10 mouse cellular contexts compared by ENCODE assay signal in the genomic region with DNA sequence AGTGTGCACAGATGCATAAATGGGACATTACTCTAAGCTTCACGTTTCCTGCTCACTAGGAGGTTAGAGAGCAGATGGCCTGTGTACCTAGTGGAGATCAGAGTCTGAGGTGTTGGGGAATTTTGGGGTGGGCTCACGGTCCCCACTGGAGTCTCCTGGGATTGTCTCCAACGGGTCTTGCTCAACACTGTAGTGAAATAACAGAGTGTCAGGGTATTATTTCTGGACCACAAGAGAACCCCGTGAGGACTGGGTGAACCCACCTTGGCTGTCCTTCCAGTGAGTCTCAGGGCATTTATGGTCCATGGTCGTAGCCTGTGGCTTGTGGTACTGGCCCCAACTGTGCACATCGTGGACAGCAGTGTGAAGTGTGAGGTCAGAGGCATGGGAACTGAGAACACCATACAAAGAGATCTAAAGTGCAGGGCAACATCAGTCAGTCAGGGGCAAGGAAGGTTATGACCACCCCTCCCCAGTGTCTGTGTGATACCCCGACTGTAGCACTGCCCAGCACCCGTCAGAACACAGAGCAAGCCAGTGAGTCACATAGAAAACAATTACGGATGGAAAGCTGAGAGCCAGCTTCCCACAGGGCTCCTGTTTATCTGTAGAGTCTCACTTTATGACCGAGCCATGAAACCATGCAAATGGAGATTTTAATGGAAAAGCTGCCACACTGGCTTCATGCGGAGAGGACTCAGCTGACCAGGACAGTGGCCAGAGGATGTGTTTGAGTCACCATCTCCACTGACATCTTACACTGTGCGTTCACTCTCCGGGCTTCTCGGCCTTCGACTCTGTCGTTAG.
DNase-seq lines count a peak whose midpoint lies in the region; ATAC-seq and TF ChIP-seq lines count a peak whose summit lies in the region.
"Had no signal": no experiment of that assay in that cellular context is flagged by ENCODE, and none has a peak within 500 bp of the region (broad histone marks: within the 10 kb centered on the region; RNA-seq: fewer than 3 reads in every experiment).

No protein-coding gene starts in this region.

- TF ChIP-seq EP300 in stomach, postnatal 0 days (optimal IDR thresholded peaks at IDR 0.05), result no peak

- peak overlapping the region; percentile 88 for H3K27ac ChIP-seq in heart, embryonic 13.5 days (replicated peaks)
- H3K27ac ChIP-seq in heart, embryonic 12.5 days (ENCODE audit: poor library complexity, severe bottlenecking), result no peak overlapping the region
- H3K27ac ChIP-seq in midbrain, postnatal 0 days (ENCODE audit: low read depth, low read length), result no peak overlapping the region
- H3K27ac ChIP-seq in midbrain, embryonic 14.5 days (replicated peaks; ENCODE audit: low read depth, low read length), result no peak overlapping the region
- peak overlapping the region; percentile 85; the same call in 1 of the 2 replicates for H3K27ac ChIP-seq in stomach, postnatal 0 days (replicated peaks)

- DNase-seq in midbrain, postnatal 0 days (ENCODE audit: low spot score), result peak; percentile 34
- DNase-seq in midbrain, embryonic 14.5 days, result no peak
- peak; percentile 33 for DNase-seq in heart, postnatal 25 days (ENCODE audit: low spot score)
- no peak for DNase-seq in stomach, postnatal 0 days (ENCODE audit: low spot score)
- DNase-seq in urinary bladder, postnatal 36 days (ENCODE audit: low spot score in 2 of 2), result no peak
- DNase-seq: kidney, adult 9 months; left cerebral cortex, postnatal 4 days had no signal

- H3K4me3 ChIP-seq in heart, embryonic 13.5 days, result no peak overlapping the region
- H3K4me3 ChIP-seq in heart, embryonic 12.5 days, result no peak overlapping the region
- no peak overlapping the region for H3K4me3 ChIP-seq in midbrain, postnatal 0 days (ENCODE audit: low read depth, low read length)
- no peak overlapping the region for H3K4me3 ChIP-seq in midbrain, embryonic 14.5 days (replicated peaks; ENCODE audit: low read depth, low read length)
- no peak overlapping the region for H3K4me3 ChIP-seq in stomach, postnatal 0 days (ENCODE audit: low read depth, low read length)

- no peaks in the 10 kb centered on the region for H3K36me3 ChIP-seq in heart, embryonic 13.5 days
- H3K36me3 ChIP-seq in heart, embryonic 12.5 days, result no peaks in the 10 kb centered on the region
- H3K36me3 ChIP-seq in midbrain, postnatal 0 days (ENCODE audit: insufficient read depth, low read length), result no peaks in the 10 kb centered on the region
- no peaks in the 10 kb centered on the region for H3K36me3 ChIP-seq in midbrain, embryonic 14.5 days (ENCODE audit: control insufficient read depth, insufficient read depth, low read length)
- no peaks in the 10 kb centered on the region for H3K36me3 ChIP-seq in stomach, postnatal 0 days (ENCODE audit: control insufficient read depth, insufficient read depth, low read length)

- H3K4me1 ChIP-seq in heart, embryonic 13.5 days, result peaks cover 47% of the 10 kb centered on the region
- H3K4me1 ChIP-seq in heart, embryonic 12.5 days (replicated peaks), result peaks cover 36% of the 10 kb centered on the region
- no peaks in the 10 kb centered on the region; the same call in 1 of the 2 replicates for H3K4me1 ChIP-seq in midbrain, postnatal 0 days (ENCODE audit: insufficient read depth, low read length)
- H3K4me1 ChIP-seq in midbrain, embryonic 14.5 days (ENCODE audit: control insufficient read depth, insufficient read depth, low read length), result no peaks in the 10 kb centered on the region
- H3K4me1 ChIP-seq in stomach, postnatal 0 days (replicated peaks; ENCODE audit: control insufficient read depth, insufficient read depth), result peaks cover 7% of the 10 kb centered on the region

- H3K9me3 ChIP-seq in heart, embryonic 13.5 days, result no peaks in the 10 kb centered on the region
- H3K9me3 ChIP-seq in heart, embryonic 12.5 days (replicated peaks), result no peaks in the 10 kb centered on the region
- no peaks in the 10 kb centered on the region for H3K9me3 ChIP-seq in midbrain, postnatal 0 days (ENCODE audit: low read length)
- no peaks in the 10 kb centered on the region for H3K9me3 ChIP-seq in midbrain, embryonic 14.5 days (ENCODE audit: control insufficient read depth, low read length)
- no peaks in the 10 kb centered on the region for H3K9me3 ChIP-seq in stomach, postnatal 0 days (ENCODE audit: control insufficient read depth, low read length)

- no peak overlapping the region for H3K9ac ChIP-seq in heart, embryonic 13.5 days
- no peak overlapping the region for H3K9ac ChIP-seq in heart, embryonic 12.5 days
- H3K9ac ChIP-seq in midbrain, postnatal 0 days (replicated peaks; ENCODE audit: low read length, poor library complexity, severe bottlenecking), result no peak overlapping the region
- H3K9ac ChIP-seq in midbrain, embryonic 14.5 days (replicated peaks; ENCODE audit: low read length), result no peak overlapping the region
- no peak overlapping the region for H3K9ac ChIP-seq in stomach, postnatal 0 days (ENCODE audit: low read length)

- H3K27me3 ChIP-seq in heart, embryonic 13.5 days (replicated peaks), result no peaks in the 10 kb centered on the region
- H3K27me3 ChIP-seq in heart, embryonic 12.5 days (replicated peaks), result peaks cover 6% of the 10 kb centered on the region; the same call in 1 of the 2 replicates
- no peaks in the 10 kb centered on the region for H3K27me3 ChIP-seq in midbrain, postnatal 0 days (ENCODE audit: insufficient read depth, low read length)
- H3K27me3 ChIP-seq in midbrain, embryonic 14.5 days (ENCODE audit: control insufficient read depth, insufficient read depth, low read length), result no peaks in the 10 kb centered on the region
- no peaks in the 10 kb centered on the region for H3K27me3 ChIP-seq in stomach, postnatal 0 days (ENCODE audit: control insufficient read depth, insufficient read depth, low read length)

- intact Hi-C loops in heart, postnatal 25 days (cut with DNase I), result loop anchor here (2.0 to 5.0 kb wide), 4 partner anchors 17 to 99 kb away; partner anchors contain the start of gene Pmepa1

- ATAC-seq in heart, embryonic 13.5 days (ENCODE audit: extremely low read depth, insufficient number of reproducible peaks, low FRiP score, low TSS enrichment), result no peak
- no peak for ATAC-seq in heart, embryonic 12.5 days (ENCODE audit: insufficient number of reproducible peaks, low FRiP score)
- ATAC-seq in midbrain, postnatal 0 days (ENCODE audit: low FRiP score), result no peak
- ATAC-seq in midbrain, embryonic 14.5 days (ENCODE audit: low FRiP score, low TSS enrichment), result no peak
- no peak; the same call in 1 of the 2 replicates for ATAC-seq in stomach, postnatal 0 days (ENCODE audit: low FRiP score, low TSS enrichment)
- no peak for ATAC-seq in CD4-positive, CD25-positive, alpha-beta regulatory T cell, adult 4 months

- no peak for TF ChIP-seq CTCF in midbrain, postnatal 0 days (IDR thresholded peaks at IDR 0.05)
- no peak for TF ChIP-seq CTCF in stomach, postnatal 0 days (IDR thresholded peaks at IDR 0.05; ENCODE audit: low read depth)

- H3K4me2 ChIP-seq in heart, embryonic 13.5 days, result no peak overlapping the region
- no peak overlapping the region for H3K4me2 ChIP-seq in heart, embryonic 12.5 days
- H3K4me2 ChIP-seq in midbrain, postnatal 0 days (ENCODE audit: low read depth, low read length, poor library complexity, severe bottlenecking), result no peak overlapping the region
- no peak overlapping the region for H3K4me2 ChIP-seq in midbrain, embryonic 14.5 days (ENCODE audit: low read length)
- H3K4me2 ChIP-seq in stomach, postnatal 0 days (replicated peaks; ENCODE audit: low read depth), result no peak overlapping the region

- WGBS in heart, embryonic 13.5 days, result 76% methylated on average over 16 of the region's 16 CpGs
- 76% methylated on average over 16 of the region's 16 CpGs for WGBS in heart, embryonic 12.5 days
- WGBS in midbrain, postnatal 0 days, result 74% methylated on average over 16 of the region's 16 CpGs
- WGBS in midbrain, embryonic 14.5 days, result 79% methylated on average over 16 of the region's 16 CpGs
- 65% methylated on average over 16 of the region's 16 CpGs for WGBS in stomach, postnatal 0 days

Comparison
In these comparisons a context has a peak if more than half of its experiments do, and no peak if none do; other contexts are left out.
1. H3K27ac ChIP-seq: peak in heart, embryonic 13.5 days (single experiment) and stomach, postnatal 0 days (single experiment); none in heart, embryonic 12.5 days (single experiment), midbrain, postnatal 0 days (single experiment) and midbrain, embryonic 14.5 days (single experiment).
2. DNase-seq: peak in midbrain, postnatal 0 days (single experiment) and heart, postnatal 25 days (single experiment); none in midbrain, embryonic 14.5 days (single experiment), stomach, postnatal 0 days (single experiment) and urinary bladder, postnatal 36 days (0 of 2).